In genomic region chrX:38455890-38456634, GRCm38 (mm10) we compare ENCODE assay signal across 8 mouse cellular contexts. TPM values are rescaled to one million over a fixed set of nuclear protein-coding genes. Genes with fewer than 3 reads are reported as not detected.
DNase-seq lines count a peak whose midpoint lies in the region; ATAC-seq and TF ChIP-seq lines count a peak whose summit lies in the region.

Gene Lamp2, minus strand, starts transcription at chrX:38456454.

- no peak for TF ChIP-seq EP300 in CH12.LX (IDR thresholded peaks at IDR 0.05; ENCODE audit: low read length)

- dilution Hi-C loops in CH12.LX (cut with MboI; ENCODE audit: extremely low pct_ligation_motif_present, extremely low pct_unique_long_range_greater_than_20kb, low sequenced_read_pairs) = no loop called here

- no peak for TF ChIP-seq RAD21 in CH12.LX (IDR thresholded peaks at IDR 0.05; ENCODE audit: low read depth, low read length)

- peak within 1 kb of the TSS; percentile 61; the same call in 1 of the 2 replicates for H3K4me2 ChIP-seq in CH12.LX (ENCODE audit: insufficient read depth, low read depth, poor library complexity, severe bottlenecking)
- peak within 1 kb of the TSS; percentile 54 for H3K4me2 ChIP-seq in forebrain, embryonic 11.5 days (ENCODE audit: low read depth, low read length, severe bottlenecking)
- H3K4me2 ChIP-seq in heart, embryonic 16.5 days (ENCODE audit: low read depth, low read length) = peak within 1 kb of the TSS; percentile 64
- H3K4me2 ChIP-seq in liver, embryonic 15.5 days = peak within 1 kb of the TSS; percentile 75
- H3K4me2 ChIP-seq in neural tube, embryonic 12.5 days (replicated peaks) = peak within 1 kb of the TSS; percentile 62

- H3K4me1 ChIP-seq in CH12.LX (ENCODE audit: control insufficient read depth in 1 of 2, insufficient read depth in 2 of 2) = peaks cover 0 to 7% of the 10 kb centered on the region in 2 experiments; a peak in 2 of 4 replicates
- no peaks in the 10 kb centered on the region for H3K4me1 ChIP-seq in forebrain, embryonic 11.5 days (replicated peaks; ENCODE audit: control insufficient read depth, insufficient read depth, low read length)
- no peaks in the 10 kb centered on the region; the same call in 1 of the 2 replicates for H3K4me1 ChIP-seq in heart, embryonic 16.5 days (ENCODE audit: control insufficient read depth, insufficient read depth, low read length)
- H3K4me1 ChIP-seq in liver, embryonic 15.5 days (replicated peaks) = 0 out of 2 replicates have a peak, but pooled peaks cover 2% of the 10 kb centered on the region
- H3K4me1 ChIP-seq in neural tube, embryonic 12.5 days = no peaks in the 10 kb centered on the region

- in situ Hi-C loops in CH12.LX (cut with MboI; ENCODE audit: low pct_ligation_motif_present, low pct_unique_long_range_greater_than_20kb, low sequenced_read_pairs) = no loop called here

- peak; percentile 95 for ATAC-seq in forebrain, embryonic 11.5 days (replicated peaks; ENCODE audit: low FRiP score)
- ATAC-seq in heart, embryonic 16.5 days (replicated peaks; ENCODE audit: extremely low read depth, insufficient read depth, low FRiP score) = peak; percentile 95
- ATAC-seq in liver, embryonic 15.5 days (ENCODE audit: insufficient read depth) = peak; percentile 90
- ATAC-seq in neural tube, embryonic 12.5 days (ENCODE audit: low FRiP score, low read depth) = peak; percentile 98

- no peaks in the 10 kb centered on the region for H3K9me3 ChIP-seq in CH12.LX (replicated peaks; ENCODE audit: low read length)
- H3K9me3 ChIP-seq in forebrain, embryonic 11.5 days (ENCODE audit: control insufficient read depth, low read length) = no peaks in the 10 kb centered on the region
- no peaks in the 10 kb centered on the region for H3K9me3 ChIP-seq in heart, embryonic 16.5 days (replicated peaks; ENCODE audit: control insufficient read depth, low read length)
- H3K9me3 ChIP-seq in liver, embryonic 15.5 days (replicated peaks) = no peaks in the 10 kb centered on the region
- no peaks in the 10 kb centered on the region for H3K9me3 ChIP-seq in neural tube, embryonic 12.5 days

- H3K4me3 ChIP-seq in CH12.LX (replicated peaks in 1 of 3; ENCODE audit: low read depth in 2 of 3, low read length in 2 of 3, poor library complexity in 1 of 3) = peak within 1 kb of the TSS; percentile 62 to 78 (median 67)
- H3K4me3 ChIP-seq in forebrain, embryonic 11.5 days (ENCODE audit: low read depth, low read length) = peak within 1 kb of the TSS; percentile 57
- peak within 1 kb of the TSS; percentile 68 for H3K4me3 ChIP-seq in heart, embryonic 16.5 days (ENCODE audit: low read length)
- peak within 1 kb of the TSS; percentile 67 for H3K4me3 ChIP-seq in liver, embryonic 15.5 days (replicated peaks)
- H3K4me3 ChIP-seq in neural tube, embryonic 12.5 days = peak within 1 kb of the TSS; percentile 56

- peak within 1 kb of the TSS; percentile 93 for H3K9ac ChIP-seq in CH12.LX (ENCODE audit: insufficient read depth, low read depth)
- H3K9ac ChIP-seq in forebrain, embryonic 11.5 days (ENCODE audit: low read length) = peak within 1 kb of the TSS; percentile 67
- H3K9ac ChIP-seq in heart, embryonic 16.5 days (ENCODE audit: low read length) = peak within 1 kb of the TSS; percentile 75
- H3K9ac ChIP-seq in liver, embryonic 15.5 days = peak within 1 kb of the TSS; percentile 69
- peak within 1 kb of the TSS; percentile 63 for H3K9ac ChIP-seq in neural tube, embryonic 12.5 days

- DNase-seq in CH12.LX (ENCODE audit: extremely low read depth) = peak; percentile 79
- peak; percentile 66 for DNase-seq in c-Kit-positive CD71-positive TER-119-negative erythroid progenitor cells, embryonic 14.5 days (ENCODE audit: low read depth)
- DNase-seq in forebrain, embryonic 11.5 days (ENCODE audit: low spot score) = peak; percentile 80
- DNase-seq in kidney, postnatal 36 days = peak; percentile 84 to 93
- DNase-seq in telencephalon, adult 2 months (ENCODE audit: low read depth, low spot score) = peak; percentile 84

- H3K79me2 ChIP-seq in CH12.LX (replicated peaks; ENCODE audit: control insufficient read depth, extremely low read depth, insufficient read depth, poor library complexity, severe bottlenecking) = peaks cover 19% of the 10 kb centered on the region

- TF ChIP-seq CTCF in CH12.LX (conservative IDR thresholded peaks at IDR 0.05 in 1 of 2, IDR thresholded peaks at IDR 0.05 in 1 of 2; ENCODE audit: low read depth in 2 of 2, low read length in 2 of 2) = no peak

- 15% methylated on average over 45 of the region's 47 CpGs for WGBS in forebrain, embryonic 11.5 days
- 6% methylated on average over 45 of the region's 47 CpGs for WGBS in heart, embryonic 16.5 days
- 8% methylated on average over 47 of the region's 47 CpGs for WGBS in liver, embryonic 15.5 days (ENCODE audit: insufficient replicate concordance)
- WGBS in neural tube, embryonic 12.5 days = 17% methylated on average over 47 of the region's 47 CpGs

- no peaks in the 10 kb centered on the region for H3K27me3 ChIP-seq in CH12.LX (replicated peaks)
- H3K27me3 ChIP-seq in forebrain, embryonic 11.5 days (ENCODE audit: control insufficient read depth, insufficient read depth, low read length) = no peaks in the 10 kb centered on the region
- H3K27me3 ChIP-seq in heart, embryonic 16.5 days (ENCODE audit: control insufficient read depth, insufficient read depth, low read length) = no peaks in the 10 kb centered on the region
- no peaks in the 10 kb centered on the region for H3K27me3 ChIP-seq in liver, embryonic 15.5 days
- no peaks in the 10 kb centered on the region for H3K27me3 ChIP-seq in neural tube, embryonic 12.5 days (replicated peaks)

- peak; percentile 88 for TF ChIP-seq POLR2A in CH12.LX (IDR thresholded peaks at IDR 0.05; ENCODE audit: low read depth, low read length)

- no peak within 1 kb of the TSS for H3K27ac ChIP-seq in CH12.LX (ENCODE audit: insufficient read depth, low read depth)
- H3K27ac ChIP-seq in forebrain, embryonic 11.5 days (ENCODE audit: low read depth, low read length) = 0 out of 2 replicates have a peak within 1 kb of the TSS, but pooled peaks have one; percentile 41
- peak within 1 kb of the TSS; percentile 88 for H3K27ac ChIP-seq in heart, embryonic 16.5 days (ENCODE audit: low read length)
- H3K27ac ChIP-seq in liver, embryonic 15.5 days (replicated peaks) = peak within 1 kb of the TSS; percentile 69; the same call in 1 of the 2 replicates
- H3K27ac ChIP-seq in neural tube, embryonic 12.5 days = no peak within 1 kb of the TSS

- peaks cover 9 to 19% of the 10 kb centered on the region in 2 experiments for H3K36me3 ChIP-seq in CH12.LX (replicated peaks in 1 of 2; ENCODE audit: control insufficient read depth in 1 of 2, insufficient read depth in 1 of 2, low read length in 1 of 2)
- no peaks in the 10 kb centered on the region for H3K36me3 ChIP-seq in forebrain, embryonic 11.5 days (ENCODE audit: control insufficient read depth, insufficient read depth, low read length)
- H3K36me3 ChIP-seq in heart, embryonic 16.5 days (ENCODE audit: control insufficient read depth, insufficient read depth) = no peaks in the 10 kb centered on the region; the same call in 1 of the 2 replicates
- H3K36me3 ChIP-seq in liver, embryonic 15.5 days (replicated peaks) = peaks cover 8% of the 10 kb centered on the region; the same call in 1 of the 2 replicates
- 0 out of 2 replicates have a peak, but pooled peaks cover 4% of the 10 kb centered on the region for H3K36me3 ChIP-seq in neural tube, embryonic 12.5 days

TF ChIP-seq in CH12.LX, 34 proteins besides CTCF, POLR2A, EP300 and RAD21:
- peak; percentile 81 for TF ChIP-seq SIN3A (IDR thresholded peaks at IDR 0.05; ENCODE audit: low read length)
- no peak for TF ChIP-seq USF1 (IDR thresholded peaks at IDR 0.05; ENCODE audit: low read depth, low read length)
- TF ChIP-seq IRF4 (IDR thresholded peaks at IDR 0.05; ENCODE audit: low read depth, low read length) = peak; percentile 39; the same call in 1 of the 2 replicates
- peak; percentile 84; the same call in 1 of the 2 replicates for TF ChIP-seq MAFK (IDR thresholded peaks at IDR 0.05; ENCODE audit: insufficient replicate concordance, low read length)
- no peak for TF ChIP-seq ZC3H11A (IDR thresholded peaks at IDR 0.05; ENCODE audit: low read depth, low read length)
- TF ChIP-seq ELF1 (IDR thresholded peaks at IDR 0.05; ENCODE audit: low read depth, low read length) = 0 out of 2 replicates have a peak, but pooled peaks have one; percentile 32
- TF ChIP-seq POLR2AphosphoS2 (IDR thresholded peaks at IDR 0.05; ENCODE audit: low read depth, low read length) = no peak
- peak; percentile 76 for TF ChIP-seq ZNF384 (IDR thresholded peaks at IDR 0.05; ENCODE audit: low read depth, low read length)
- 0 out of 2 replicates have a peak, but pooled peaks have one; percentile 54 for TF ChIP-seq ZMIZ1 (IDR thresholded peaks at IDR 0.05; ENCODE audit: low read depth, low read length)
- peak; percentile 57; the same call in 1 of the 2 replicates for TF ChIP-seq TBP (conservative IDR thresholded peaks at IDR 0.05; ENCODE audit: low read depth, low read length)
- no peak for TF ChIP-seq USF2 (conservative IDR thresholded peaks at IDR 0.05; ENCODE audit: low read depth, low read length)
- no peak for TF ChIP-seq JUND (conservative IDR thresholded peaks at IDR 0.05; ENCODE audit: low read depth, low read length)
- TF ChIP-seq NELFE (IDR thresholded peaks at IDR 0.05; ENCODE audit: low read depth, low read length) = peak; percentile 84
- TF ChIP-seq BHLHE40 (IDR thresholded peaks at IDR 0.05; ENCODE audit: low read depth, low read length) = 0 out of 2 replicates have a peak, but pooled peaks have one; percentile 40
TF ChIP-seq in CH12.LX: peak in this region for 9.

RNA-seq across cellular contexts. Expression of gene Lamp2, which starts in this region (rescaled TPM):
- total RNA-seq in CH12.LX (2012; rRNA removed) = 32.1 and 35.3 TPM in 2 replicates
- 66.2 and 72.9 TPM in 2 replicates for total RNA-seq in CH12.LX (2014; rRNA removed)
- polyA plus RNA-seq in CH12.LX (2012; ENCODE audit: insufficient read length, low read depth) = 65.5 and 79.9 TPM in 2 replicates
- polyA plus RNA-seq in forebrain, embryonic 11.5 days (2014; fragmentation: Nextera tagmentation; extraction: Ambion mirVana) = 76.1 and 83.0 TPM in 2 replicates
- polyA plus RNA-seq in heart, embryonic 16.5 days (2015; fragmentation: Nextera tagmentation; extraction: Ambion mirVana) = 137 and 161 TPM in 2 replicates
- 75.2 and 76.8 TPM in 2 replicates for polyA plus RNA-seq in liver, embryonic 15.5 days (2015; fragmentation: Nextera tagmentation; extraction: Ambion mirVana)
- 67.0 and 72.6 TPM in 2 replicates for polyA plus RNA-seq in neural tube, embryonic 12.5 days (2016; fragmentation: Nextera tagmentation; extraction: Ambion mirVana)

Comparison
In these comparisons a context has a peak if more than half of its experiments do, and no peak if none do; other contexts are left out.
1. H3K27ac ChIP-seq: peak in forebrain, embryonic 11.5 days (single experiment), heart, embryonic 16.5 days (single experiment) and liver, embryonic 15.5 days (single experiment); none in CH12.LX (single experiment) and neural tube, embryonic 12.5 days (single experiment).
2. Peak in every context shown above with its lines, with median percentiles within 50 percentile points of each other: DNase-seq, H3K4me2 ChIP-seq, H3K4me3 ChIP-seq, H3K9ac ChIP-seq and ATAC-seq.